Mouse (Mus musculus): Measurements from ENCODE around the gene Mroh7.

Mroh7 gene

DNA sequence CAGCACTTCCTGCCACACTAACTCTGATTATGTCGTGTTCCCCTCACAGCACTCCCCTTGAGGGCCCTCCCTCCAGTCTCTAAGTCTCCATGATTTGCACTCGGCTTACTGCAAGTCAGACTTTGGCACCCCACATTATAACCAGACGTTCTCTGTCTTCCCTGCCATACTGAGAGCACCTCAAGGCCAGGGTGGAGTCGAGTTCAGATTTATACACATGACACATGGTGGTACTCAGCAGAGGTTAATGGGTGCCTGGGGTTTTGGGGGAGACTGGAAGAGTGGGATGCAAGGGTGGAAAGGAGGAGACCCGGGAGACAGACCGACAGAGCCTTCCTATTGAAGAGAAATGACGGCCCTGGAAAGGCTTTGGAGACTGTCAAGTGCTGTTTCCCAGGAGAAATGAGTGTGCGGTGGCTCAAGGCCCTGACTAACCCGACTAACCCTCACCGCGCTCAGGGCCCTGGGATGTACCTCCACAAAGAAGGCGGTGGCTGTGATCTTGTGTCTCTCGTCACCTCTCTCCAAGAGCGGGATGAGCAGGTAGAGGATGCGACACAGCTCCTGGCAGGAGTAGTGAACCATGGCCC is 36.8 kb downstream of the Mroh7 start:
- no peak for DNase-seq (ENCODE audit: low spot score in 2 of 2)

DNA sequence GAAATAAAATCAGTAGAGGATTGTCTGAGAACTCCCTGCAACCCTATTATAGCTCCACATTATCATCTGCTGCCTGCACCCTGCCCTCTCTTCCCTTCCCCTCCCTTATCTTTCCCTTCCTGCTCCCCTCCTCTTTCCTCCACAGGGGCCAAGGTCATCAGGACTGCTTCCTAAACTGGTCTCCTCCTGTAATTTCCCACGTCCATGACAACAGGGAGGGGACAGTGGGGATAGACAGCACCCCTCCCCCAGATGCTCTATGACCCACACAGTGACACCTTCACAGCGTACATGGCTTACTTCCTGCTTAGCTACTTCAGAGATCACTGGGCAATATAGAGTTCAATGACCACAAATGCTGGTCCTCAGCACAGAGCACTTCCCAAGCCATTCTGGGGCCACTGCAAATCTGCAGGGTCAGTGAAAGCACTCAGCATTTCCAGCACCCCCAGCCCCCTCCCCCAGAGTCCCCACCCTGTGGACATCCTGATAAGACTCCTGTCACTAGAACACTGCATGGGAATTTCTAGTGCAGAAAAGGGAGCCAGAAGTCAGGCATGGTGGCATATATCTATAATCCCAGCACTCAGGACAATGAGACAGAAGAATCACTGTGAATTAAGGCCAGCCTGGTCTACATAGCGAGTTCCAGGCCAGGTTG is 42.0 kb downstream of the Mroh7 start:
- DNase-seq (ENCODE audit: low spot score in 2 of 2) = no peak

GRCm38 (mm10) chr4:106680955-106681354 is 49.8 kb downstream of the Mroh7 start:
- DNase-seq (ENCODE audit: low spot score in 2 of 2) = no peak

DNA sequence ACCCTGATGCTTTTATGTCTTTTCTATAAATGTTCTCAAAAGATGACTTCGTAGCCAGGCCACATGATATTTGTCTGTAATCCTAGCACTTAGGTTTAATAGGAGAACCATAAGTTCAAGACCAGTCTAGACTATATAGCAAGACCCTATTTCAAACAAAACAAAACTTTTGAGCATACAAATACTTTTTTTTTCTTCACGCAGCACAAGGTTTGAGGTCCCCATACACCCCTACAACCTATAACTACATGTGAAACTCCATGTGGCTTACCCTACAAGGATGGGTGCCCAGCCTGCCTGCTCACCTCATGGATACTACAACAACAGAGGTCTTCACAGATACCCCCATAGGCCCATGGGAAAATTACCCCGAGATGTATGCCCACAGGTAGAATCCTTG is 51.6 kb downstream of the Mroh7 start:
- DNase-seq (ENCODE audit: low spot score in 2 of 2) = no peak

- DNase-seq (ENCODE audit: low spot score in 2 of 2) = peak; percentile 63 to 77
These were observed 52.1 kb downstream of the Mroh7 start, which contains the start of gene Ttc4 for GRCm38 (mm10) chr4:106678442-106679118. Gene Ttc4 (minus strand): TSS chr4:106678944.

GRCm38 (mm10) chr4:106676749-106677148 is 54.0 kb downstream of the Mroh7 start:
- no peak for DNase-seq (ENCODE audit: low spot score in 2 of 2)

DNA sequence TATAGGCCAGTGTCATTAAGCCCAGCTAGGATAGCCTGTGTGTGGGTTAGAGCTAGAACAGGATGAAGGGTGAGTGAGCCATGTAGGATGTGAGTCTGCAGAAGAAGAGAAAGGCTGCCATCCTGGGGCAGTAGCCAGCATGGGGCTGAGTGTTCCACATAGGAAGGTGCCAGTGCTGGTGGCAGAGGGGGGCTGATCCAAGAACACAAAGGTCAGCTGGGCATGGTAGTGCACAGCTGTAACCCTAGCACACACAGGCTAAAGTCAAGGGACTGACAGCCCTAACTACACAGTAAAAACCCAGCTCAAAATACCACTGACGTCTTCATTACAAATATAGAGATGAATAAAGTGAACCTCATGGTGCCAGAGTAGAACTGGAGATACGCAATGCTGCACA is 64.2 kb downstream of the Mroh7 start:
- no peak for DNase-seq (ENCODE audit: low spot score in 2 of 2)

DNA sequence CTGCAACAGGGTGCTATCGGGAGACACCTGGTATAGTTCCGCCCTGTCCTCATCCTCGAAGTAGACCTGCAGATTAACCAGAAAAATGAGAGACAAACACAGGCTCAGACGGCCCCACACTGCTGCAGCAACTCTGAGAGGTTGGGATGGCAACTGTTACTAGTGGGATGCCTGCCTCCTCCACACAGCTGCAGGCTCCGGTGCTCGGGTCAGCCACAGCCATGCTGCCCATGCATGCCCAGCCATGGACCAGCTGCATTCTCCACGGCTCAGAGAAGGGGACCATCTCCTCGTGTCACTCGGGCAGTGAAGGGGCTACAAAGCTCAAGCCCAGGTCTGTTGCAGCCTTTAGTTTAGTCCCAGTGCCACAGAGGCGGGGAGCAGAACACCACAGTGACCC is 65.1 kb downstream of the Mroh7 start:
- DNase-seq (ENCODE audit: low spot score in 2 of 2) = no peak

DNA sequence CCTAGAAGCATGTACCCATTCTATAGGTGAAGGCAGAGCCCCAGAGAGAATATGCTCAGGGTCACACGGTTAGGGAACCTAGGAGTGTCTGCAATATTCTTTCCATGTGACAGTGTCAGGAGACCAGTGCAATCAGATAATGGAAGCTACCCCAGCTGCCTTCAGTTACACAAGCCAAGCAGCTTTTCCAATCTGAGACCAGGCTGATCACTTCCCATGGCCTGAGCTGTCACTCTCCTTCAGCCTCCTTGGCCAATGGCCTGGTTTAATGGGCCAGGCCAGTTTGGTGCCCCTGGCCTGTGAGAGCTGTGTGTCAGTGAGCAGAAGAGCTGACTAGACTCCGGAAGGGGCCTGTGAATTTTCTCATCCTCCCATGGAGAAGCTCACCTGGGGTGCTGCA is 65.5 kb downstream of the Mroh7 start:
- DNase-seq (ENCODE audit: low spot score in 2 of 2) = no peak

GRCm38 (mm10) chr4:106664697-106665096 is 66.0 kb downstream of the Mroh7 start:
- DNase-seq (ENCODE audit: low spot score in 2 of 2) = no peak

GRCm38 (mm10) chr4:106663956-106664470 is 66.7 kb downstream of the Mroh7 start:
- DNase-seq (ENCODE audit: low spot score in 2 of 2) = no peak

GRCm38 (mm10) chr4:106655681-106656080 is 75.0 kb downstream of the Mroh7 start:
- DNase-seq (ENCODE audit: low spot score in 2 of 2) = no peak

DNA sequence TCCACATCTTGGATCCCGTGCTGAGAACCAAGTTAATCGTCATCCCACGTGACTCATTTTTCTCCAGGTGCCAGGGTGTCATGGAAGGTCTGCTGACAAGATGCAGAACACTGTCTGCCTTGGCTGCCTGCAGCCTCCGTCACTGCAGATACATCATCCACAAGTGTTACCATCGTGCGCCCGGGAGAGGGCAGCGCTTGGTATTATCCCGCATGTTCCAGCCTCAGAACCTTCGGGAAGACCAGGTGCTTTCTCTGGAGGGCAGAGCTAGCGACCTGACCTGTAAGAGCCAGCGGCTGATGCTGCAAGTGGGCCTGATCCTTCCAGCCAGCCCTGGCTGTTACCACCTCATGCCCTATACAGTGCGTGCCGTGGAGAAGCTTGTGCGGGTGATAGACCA is 77.7 kb downstream of the Mroh7 start:
- DNase-seq (ENCODE audit: low spot score in 2 of 2) = no peak

DNA sequence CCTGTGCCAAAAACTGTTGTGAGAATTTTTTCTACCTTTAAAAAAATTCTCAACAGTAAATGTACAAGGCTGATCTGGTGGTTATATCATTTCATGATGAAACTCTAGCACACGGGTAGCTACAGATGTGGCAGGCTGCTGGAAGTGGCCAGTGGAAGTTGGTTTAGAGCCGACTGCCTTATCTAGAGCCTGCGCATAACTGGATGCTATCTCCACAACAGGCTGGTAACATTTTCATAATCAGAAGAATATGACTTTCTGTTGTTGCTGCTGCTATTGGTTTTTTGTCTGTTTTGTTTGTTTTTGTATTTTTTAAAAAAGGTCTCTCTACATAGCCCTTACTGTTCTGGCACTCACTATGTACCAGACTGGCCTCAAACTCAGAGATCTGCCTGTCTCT is 78.2 kb downstream of the Mroh7 start:
- DNase-seq (ENCODE audit: low spot score in 2 of 2) = no peak

DNA sequence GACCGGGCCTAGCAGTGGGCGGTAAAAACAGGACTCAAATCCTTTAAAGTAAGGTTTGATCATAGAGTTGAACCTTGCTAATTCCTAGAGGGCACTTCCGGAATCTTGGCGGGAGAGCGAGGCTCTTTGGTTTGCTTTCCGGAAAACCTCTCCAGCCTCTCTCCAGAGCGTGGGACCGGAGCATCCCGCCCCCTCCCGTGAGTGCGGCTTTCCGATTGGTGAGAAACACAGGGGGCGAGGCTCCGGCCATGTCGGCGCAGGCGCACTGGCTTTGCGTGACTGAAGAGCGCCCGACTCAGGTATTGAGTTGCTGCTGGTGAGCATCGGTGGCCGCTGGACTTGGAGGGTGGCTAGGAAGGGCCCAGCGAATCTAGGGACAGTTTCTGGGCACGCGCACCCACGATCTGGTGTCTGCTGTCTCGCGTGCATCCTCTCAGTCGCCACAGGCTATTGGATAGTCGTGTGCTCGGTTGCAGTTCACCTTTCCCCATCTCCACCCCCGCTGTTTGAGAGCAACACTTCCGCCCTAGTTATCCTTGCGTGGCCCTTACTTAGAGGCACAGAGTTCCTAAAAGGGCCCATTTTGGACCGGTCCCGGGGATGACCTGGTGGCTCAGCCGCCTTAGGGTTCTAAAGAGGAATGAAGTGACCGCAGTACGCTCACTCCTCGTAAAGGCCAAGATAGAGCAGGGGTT is 79.7 kb downstream of the Mroh7 start, which contains the start of gene Pars2:
Pars2 (plus strand) TSS at position 237 of the 695 bp plus-strand sequence.
- peak; percentile 93 to 96 for DNase-seq (ENCODE audit: low spot score in 2 of 2)

- no peak for DNase-seq (ENCODE audit: low spot score in 2 of 2)
These were observed 83.6 kb downstream of the Mroh7 start for GRCm38 (mm10) chr4:106647137-106647536.

DNA sequence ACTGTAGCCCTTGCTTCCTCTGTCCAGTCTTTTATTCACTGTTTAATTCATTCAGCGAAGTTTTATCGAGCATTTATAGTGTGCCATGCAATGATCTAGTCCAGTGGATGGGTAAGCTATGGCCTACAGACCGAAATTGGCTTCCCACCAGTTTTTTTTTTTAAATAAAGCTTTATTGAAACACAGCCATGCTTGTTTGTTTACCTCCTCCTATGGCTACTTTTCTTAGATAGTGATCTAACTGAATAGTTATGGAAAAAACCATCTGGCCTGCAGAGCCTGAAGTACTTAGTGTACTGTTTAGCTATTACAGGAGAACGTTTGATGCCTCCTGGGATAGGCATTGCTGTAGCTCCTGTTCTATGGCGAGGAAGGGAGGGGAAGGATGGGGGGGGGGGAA is 84.9 kb downstream of the Mroh7 start:
- no peak for DNase-seq (ENCODE audit: low spot score in 2 of 2)

DNA sequence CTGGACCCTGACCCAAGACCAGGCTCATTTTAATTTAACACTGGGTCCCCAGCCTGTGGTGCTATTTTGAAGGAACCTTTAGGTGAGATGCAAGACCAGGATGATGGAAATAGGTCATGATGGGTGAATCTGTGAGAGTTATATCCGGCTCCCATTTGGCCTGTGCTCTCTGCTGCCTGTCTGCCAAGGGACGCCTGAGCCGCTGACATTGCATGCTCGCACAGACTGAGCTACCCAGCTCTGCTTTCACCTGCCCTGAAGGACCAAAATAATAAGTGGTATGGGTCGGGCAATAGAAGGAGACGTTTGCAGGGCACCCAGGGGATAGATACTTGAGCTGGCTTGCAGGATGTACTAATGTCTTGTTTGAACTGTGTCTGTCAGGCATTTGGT is 86.5 kb downstream of the Mroh7 start:
- DNase-seq (ENCODE audit: low spot score in 2 of 2) = no peak

DNA sequence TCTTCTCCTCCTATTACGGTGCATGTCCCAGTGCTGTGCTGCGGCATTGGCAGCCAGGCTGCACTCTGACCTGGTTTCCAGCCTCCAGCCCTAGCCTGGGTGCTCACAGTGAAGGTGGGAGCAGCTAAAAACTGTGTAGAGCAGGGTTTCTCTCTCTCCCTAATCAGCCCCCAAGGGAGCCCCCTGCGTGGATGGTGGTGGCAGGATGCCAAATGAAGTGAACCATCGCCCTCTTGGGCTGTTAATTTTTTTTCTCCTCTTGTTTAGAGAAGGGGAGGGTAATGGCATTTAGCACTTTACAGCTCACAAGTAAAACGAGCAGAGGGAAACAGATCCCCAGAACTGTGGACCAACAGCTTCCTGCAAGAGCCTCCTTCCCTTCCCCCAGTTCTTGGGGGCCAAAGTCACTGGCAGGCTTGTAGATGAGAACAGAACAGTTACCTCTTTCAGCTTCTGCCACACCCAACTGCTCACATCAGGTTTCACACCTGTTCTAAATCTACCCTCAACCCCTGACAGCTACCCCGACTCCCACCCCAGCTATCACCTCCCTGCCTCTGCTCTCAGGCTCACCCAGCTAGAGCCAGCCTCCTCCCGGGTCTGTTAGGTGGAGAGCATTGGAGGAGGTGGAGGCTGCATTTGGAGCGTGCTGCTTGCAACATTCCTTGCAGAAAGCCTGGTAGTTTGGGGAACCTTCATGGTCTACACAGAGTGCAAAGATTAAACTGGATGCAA is 87.1 kb downstream of the Mroh7 start:
- DNase-seq (ENCODE audit: low spot score in 2 of 2) = no peak

DNA sequence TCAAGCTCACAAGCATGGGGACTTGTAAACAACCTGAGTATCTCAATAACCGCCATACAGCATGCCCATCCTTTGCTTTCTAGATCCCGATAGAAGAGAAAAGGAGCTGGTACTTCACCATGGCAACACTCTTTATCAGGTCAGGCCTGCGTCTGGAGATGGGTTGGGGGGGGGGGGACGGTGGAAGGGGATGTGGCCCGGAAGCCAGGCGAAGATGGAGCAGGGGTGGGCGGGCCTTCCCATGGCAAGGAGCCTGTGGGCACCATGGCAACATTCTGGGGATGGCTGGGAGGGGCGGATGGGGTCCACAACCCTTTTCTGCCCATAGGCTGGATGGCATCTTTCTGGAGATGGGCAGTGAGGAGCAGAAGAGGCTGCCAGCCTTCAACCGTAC is 96.6 kb downstream of the Mroh7 start:
- DNase-seq (ENCODE audit: low spot score in 2 of 2) = no peak

DNA sequence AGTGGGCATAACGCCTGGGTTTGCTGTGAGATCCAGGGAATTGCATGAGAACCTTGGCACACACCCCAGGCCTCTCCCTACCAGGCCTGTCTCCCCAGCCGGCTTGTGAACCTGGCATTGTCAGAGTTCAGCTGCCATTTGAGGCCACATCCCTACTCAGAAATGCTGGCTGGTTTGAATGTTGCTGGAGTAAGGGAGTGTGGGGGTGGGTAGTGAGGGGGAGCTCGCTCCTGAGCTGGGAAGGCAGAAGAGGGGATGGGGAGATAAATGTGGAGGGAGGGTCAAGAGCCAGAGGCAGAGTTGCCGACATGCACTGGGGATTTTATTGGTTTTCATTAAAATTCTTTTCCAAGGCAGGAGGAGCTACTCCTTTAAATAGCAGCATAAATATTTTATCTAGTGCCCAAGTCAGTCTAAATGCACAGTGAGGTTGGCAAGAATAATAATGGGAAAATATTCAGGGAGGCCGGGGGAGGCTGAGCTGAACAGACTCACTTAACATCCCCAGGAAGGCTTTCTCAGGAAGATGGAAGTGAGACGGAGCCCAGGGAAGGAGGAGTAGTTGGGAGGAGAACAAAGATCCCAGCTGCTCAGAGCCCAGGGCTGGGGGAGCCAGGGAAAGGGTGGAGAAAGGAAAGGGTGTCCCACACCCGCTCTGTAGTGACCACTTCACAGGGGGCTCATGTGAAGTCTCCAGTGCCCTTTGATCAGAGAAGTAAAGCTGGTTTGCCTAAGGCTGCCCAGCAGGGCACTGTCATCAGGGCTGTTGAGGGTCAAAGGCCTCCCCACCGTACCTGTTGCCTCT is 97.2 kb downstream of the Mroh7 start:
- DNase-seq (ENCODE audit: low spot score in 2 of 2) = no peak
